Mouse (Mus musculus) ES-E14 (cell line): Measurements from ENCODE around the gene Hbq1a.

Source experiments
- CHD2 ChIP-seq: IDR thresholded peaks from 2 replicates; pipeline ENCODE4 v1.6.1; 2014; ENCODE audit warnings: mild to moderate bottlenecking, low read depth, low read length, inconsistent platforms
- HCFC1 ChIP-seq: IDR thresholded peaks from 2 replicates; pipeline ENCODE4 v1.6.1; 2012; ENCODE audit warnings: low read length, inconsistent platforms, borderline replicate concordance; ENCODE audit not compliant: insufficient read depth
- MAFK ChIP-seq: IDR thresholded peaks from 2 replicates; pipeline ENCODE4 v1.6.1; 2014; ENCODE audit warnings: mild to moderate bottlenecking, low read depth, low read length, inconsistent platforms; ENCODE audit not compliant: insufficient read depth
- ZC3H11A ChIP-seq: IDR thresholded peaks from 2 replicates; pipeline ENCODE4 v1.6.1; 2012; ENCODE audit warnings: low read depth, mild to moderate bottlenecking, inconsistent platforms, low read length, borderline replicate concordance
- ZNF384 ChIP-seq: IDR thresholded peaks from 2 replicates; pipeline ENCODE4 v1.6.1; 2012; ENCODE audit warnings: low read depth, low read length, inconsistent platforms

GRCm38 (mm10) chr11:32278458-32278957 lies 21.4 kb upstream of the Hbq1a start:
- TF ChIP-seq ZNF384 (no peak), ZC3H11A (no peak), HCFC1 (no peak), MAFK (peak; percentile 65), CHD2 (no peak)
